Mouse (Mus musculus): ENCODE data around the gene Nckap5. TPM values are rescaled to one million over a fixed set of nuclear protein-coding genes. Genes with fewer than 3 reads are reported as not detected.

Gene Nckap5
- polyA plus RNA-seq, 1 experiment = 0.11 TPM

GRCm38 (mm10) chr1:126606189-126607080 lies 224.2 kb downstream of the Nckap5 start:
- TF ChIP-seq CEBPB (IDR thresholded peaks at IDR 0.05; ENCODE audit: insufficient read depth, poor library complexity, severe bottlenecking) (no peak), MYOD1 (IDR thresholded peaks at IDR 0.05; ENCODE audit: control insufficient read depth in 1 of 3, insufficient read length in 2 of 3, low read depth in 2 of 3) (no peak), TCF3 (IDR thresholded peaks at IDR 0.05; ENCODE audit: insufficient read length, low read depth) (no peak), TCF12 (IDR thresholded peaks at IDR 0.05; ENCODE audit: insufficient read depth, poor library complexity, severe bottlenecking) (no peak), POLR2A (IDR thresholded peaks at IDR 0.05; ENCODE audit: insufficient read length, low read depth) (no peak), POLR2AphosphoS2 (IDR thresholded peaks at IDR 0.05; ENCODE audit: insufficient read length, low read depth) (no peak), MAX (IDR thresholded peaks at IDR 0.05; ENCODE audit: low read depth) (no peak), REST (IDR thresholded peaks at IDR 0.05; ENCODE audit: insufficient read depth, insufficient read length) (no peak), USF1 (IDR thresholded peaks at IDR 0.05; ENCODE audit: low read depth) (no peak), MYOG (IDR thresholded peaks at IDR 0.05; ENCODE audit: control insufficient read depth in 1 of 3, insufficient read depth in 1 of 3, insufficient read length in 2 of 3, low read depth in 2 of 3) (no peak), E2F4 (IDR thresholded peaks at IDR 0.05; ENCODE audit: insufficient read depth) (no peak), SRF (IDR thresholded peaks at IDR 0.05; ENCODE audit: control insufficient read depth, insufficient read length, low read depth) (no peak)
- Histone ChIP-seq H3K4me3 (no peak overlapping the region), H3K36me3 (ENCODE audit: control insufficient read depth, insufficient read depth) (no peaks in the 10 kb centered on the region), H3K79me2 (ENCODE audit: control insufficient read depth, insufficient read depth) (no peaks in the 10 kb centered on the region), H3K27me3 (ENCODE audit: control insufficient read depth, insufficient read depth, insufficient read length) (no peaks in the 10 kb centered on the region), H3K4me2 (ENCODE audit: low read depth) (no peak overlapping the region), H3ac (ENCODE audit: control insufficient read depth, insufficient read length) (no peak overlapping the region)

GRCm38 (mm10) chr1:126604551-126604950 lies 226.0 kb downstream of the Nckap5 start:
- TF ChIP-seq MAX (IDR thresholded peaks at IDR 0.05; ENCODE audit: low read depth) (no peak), CEBPB (IDR thresholded peaks at IDR 0.05; ENCODE audit: insufficient read depth, poor library complexity, severe bottlenecking) (no peak), E2F4 (IDR thresholded peaks at IDR 0.05; ENCODE audit: insufficient read depth) (no peak), MYOD1 (IDR thresholded peaks at IDR 0.05; ENCODE audit: control insufficient read depth in 1 of 3, insufficient read length in 2 of 3, low read depth in 2 of 3) (no peak), TCF12 (IDR thresholded peaks at IDR 0.05; ENCODE audit: insufficient read depth, poor library complexity, severe bottlenecking) (no peak), MYOG (IDR thresholded peaks at IDR 0.05; ENCODE audit: control insufficient read depth in 1 of 3, insufficient read depth in 1 of 3, insufficient read length in 2 of 3, low read depth in 2 of 3) (no peak), SRF (IDR thresholded peaks at IDR 0.05; ENCODE audit: control insufficient read depth, insufficient read length, low read depth) (no peak), POLR2A (IDR thresholded peaks at IDR 0.05; ENCODE audit: insufficient read length, low read depth) (no peak), REST (IDR thresholded peaks at IDR 0.05; ENCODE audit: insufficient read depth, insufficient read length) (no peak), POLR2AphosphoS2 (IDR thresholded peaks at IDR 0.05; ENCODE audit: insufficient read length, low read depth) (no peak)
- Histone ChIP-seq H3ac (ENCODE audit: control insufficient read depth, insufficient read length) (no peak overlapping the region), H3K79me2 (ENCODE audit: control insufficient read depth, insufficient read depth) (no peaks in the 10 kb centered on the region), H3K4me3 (no peak overlapping the region), H3K36me3 (ENCODE audit: control insufficient read depth, insufficient read depth) (no peaks in the 10 kb centered on the region), H3K4me2 (ENCODE audit: low read depth) (no peak overlapping the region), H3K27me3 (ENCODE audit: control insufficient read depth, insufficient read depth, insufficient read length) (no peaks in the 10 kb centered on the region)

- TF ChIP-seq POLR2AphosphoS2 (IDR thresholded peaks at IDR 0.05; ENCODE audit: insufficient read length, low read depth) = no peak
- TF ChIP-seq POLR2A (IDR thresholded peaks at IDR 0.05; ENCODE audit: insufficient read length, low read depth) = no peak
- no peak for TF ChIP-seq CEBPB (IDR thresholded peaks at IDR 0.05; ENCODE audit: insufficient read depth, poor library complexity, severe bottlenecking)
- TF ChIP-seq MYOG (IDR thresholded peaks at IDR 0.05; ENCODE audit: control insufficient read depth in 1 of 3, insufficient read depth in 1 of 3, insufficient read length in 2 of 3, low read depth in 2 of 3) = no peak
- TF ChIP-seq SRF (IDR thresholded peaks at IDR 0.05; ENCODE audit: control insufficient read depth, insufficient read length, low read depth) = no peak
- no peak for TF ChIP-seq USF1 (IDR thresholded peaks at IDR 0.05; ENCODE audit: low read depth)
- TF ChIP-seq TCF12 (IDR thresholded peaks at IDR 0.05; ENCODE audit: insufficient read depth, poor library complexity, severe bottlenecking) = no peak
- no peak for TF ChIP-seq TCF3 (IDR thresholded peaks at IDR 0.05; ENCODE audit: insufficient read length, low read depth)
- TF ChIP-seq REST (IDR thresholded peaks at IDR 0.05; ENCODE audit: insufficient read depth, insufficient read length) = no peak
- TF ChIP-seq E2F4 (IDR thresholded peaks at IDR 0.05; ENCODE audit: insufficient read depth) = no peak
- no peak for TF ChIP-seq MAX (IDR thresholded peaks at IDR 0.05; ENCODE audit: low read depth)
- TF ChIP-seq MYOD1 (IDR thresholded peaks at IDR 0.05; ENCODE audit: control insufficient read depth in 1 of 3, insufficient read length in 2 of 3, low read depth in 2 of 3) = no peak
- H3K36me3 ChIP-seq (ENCODE audit: control insufficient read depth, insufficient read depth) = no peaks in the 10 kb centered on the region
- no peak overlapping the region for H3K4me2 ChIP-seq (ENCODE audit: low read depth)
- no peak overlapping the region for H3ac ChIP-seq (ENCODE audit: control insufficient read depth, insufficient read length)
- H3K79me2 ChIP-seq (ENCODE audit: control insufficient read depth, insufficient read depth) = no peaks in the 10 kb centered on the region
- no peak overlapping the region for H3K4me3 ChIP-seq
- H3K27me3 ChIP-seq (ENCODE audit: control insufficient read depth, insufficient read depth, insufficient read length) = no peaks in the 10 kb centered on the region
Measured at GRCm38 (mm10) chr1:126603771-126604515, 226.7 kb downstream of the Nckap5 start.

GRCm38 (mm10) chr1:126600596-126600995 lies 230.0 kb downstream of the Nckap5 start:
- Histone ChIP-seq H3K27me3 (ENCODE audit: control insufficient read depth, insufficient read depth, insufficient read length) (no peaks in the 10 kb centered on the region), H3K36me3 (ENCODE audit: control insufficient read depth, insufficient read depth) (no peaks in the 10 kb centered on the region), H3K4me3 (no peak overlapping the region), H3K4me2 (ENCODE audit: low read depth) (no peak overlapping the region), H3ac (ENCODE audit: control insufficient read depth, insufficient read length) (no peak overlapping the region), H3K79me2 (ENCODE audit: control insufficient read depth, insufficient read depth) (no peaks in the 10 kb centered on the region)
- TF ChIP-seq E2F4 (IDR thresholded peaks at IDR 0.05; ENCODE audit: insufficient read depth) = no peak
- no peak for TF ChIP-seq POLR2A (IDR thresholded peaks at IDR 0.05; ENCODE audit: insufficient read length, low read depth)
- TF ChIP-seq POLR2AphosphoS2 (IDR thresholded peaks at IDR 0.05; ENCODE audit: insufficient read length, low read depth) = no peak
- no peak for TF ChIP-seq SRF (IDR thresholded peaks at IDR 0.05; ENCODE audit: control insufficient read depth, insufficient read length, low read depth)
- no peak for TF ChIP-seq USF1 (IDR thresholded peaks at IDR 0.05; ENCODE audit: low read depth)

Data from myocyte (in vitro differentiated cells).